Mouse (Mus musculus): ENCODE data around the gene Gm9936. TPM values are rescaled to one million over a fixed set of nuclear protein-coding genes. Genes with fewer than 3 reads are reported as not detected.

Gene Gm9936
- polyA plus RNA-seq, 1 experiment from 2014 or later, result 0.61 TPM

GRCm38 (mm10) chr5:114827427-114827826, 31.1 kb downstream of the Gm9936 start:
- no peak overlapping the region for H3K27ac ChIP-seq
- H3K4me3 ChIP-seq (replicated peaks), result no peak overlapping the region
- peaks cover 5% of the 10 kb centered on the region for H3K4me1 ChIP-seq
- ATAC-seq (ENCODE audit: low FRiP score), result no peak
- 95% methylated on average over 12 of the region's 12 CpGs for WGBS
- no peaks in the 10 kb centered on the region for H3K27me3 ChIP-seq
- no peak overlapping the region for H3K4me2 ChIP-seq
- no peaks in the 10 kb centered on the region for H3K36me3 ChIP-seq (replicated peaks)
- no peaks in the 10 kb centered on the region for H3K9me3 ChIP-seq
- no peak overlapping the region for H3K9ac ChIP-seq

DNA sequence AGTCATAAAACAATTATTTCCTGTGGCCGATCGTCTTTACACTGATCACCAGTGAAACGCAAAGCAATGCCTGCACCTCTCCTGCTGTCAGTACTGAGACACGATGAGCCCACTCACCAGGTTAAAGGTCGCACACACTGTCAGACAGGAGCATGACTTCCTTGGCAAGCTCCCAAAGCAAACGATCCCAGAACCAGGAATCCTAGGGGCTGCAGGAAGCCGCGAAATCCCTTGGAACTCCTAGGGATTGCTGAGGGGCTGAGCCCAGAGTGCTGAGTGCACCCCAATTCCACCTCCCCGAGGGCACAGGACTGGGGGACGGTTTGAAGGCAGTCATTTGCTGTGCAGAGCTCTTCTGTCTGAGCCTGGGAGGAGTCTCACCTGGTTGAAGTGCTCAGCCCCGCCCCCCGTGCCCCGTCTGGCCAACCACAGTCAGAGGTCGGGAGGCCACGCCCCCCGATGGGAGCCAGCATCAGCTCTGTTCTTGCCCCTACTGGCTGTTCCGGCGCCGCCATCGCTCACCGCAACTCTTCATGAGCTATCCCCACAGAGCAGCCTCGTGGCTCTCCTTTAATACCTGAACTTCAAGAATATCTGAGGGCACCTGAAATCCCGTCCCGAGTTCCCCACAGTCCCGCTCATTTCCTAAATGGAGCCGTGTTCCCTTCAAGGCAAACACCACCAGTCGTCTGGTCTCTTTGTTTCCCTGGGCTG, 32.3 kb downstream of the Gm9936 start:
- Histone ChIP-seq H3K4me2 (peak overlapping the region; percentile 56), H3K36me3 (replicated peaks) (peaks cover 8% of the 10 kb centered on the region; the same call in 1 of the 2 replicates), H3K4me1 (peaks cover 8% of the 10 kb centered on the region), H3K9me3 (no peaks in the 10 kb centered on the region), H3K27me3 (no peaks in the 10 kb centered on the region), H3K27ac (0 out of 2 replicates have a peak overlapping the region, but pooled peaks have one; percentile 32), H3K9ac (peak overlapping the region; percentile 55), H3K4me3 (replicated peaks) (peak overlapping the region; percentile 36)
- WGBS, result 10% methylated on average over 27 of the region's 27 CpGs
- ATAC-seq (ENCODE audit: low FRiP score), result peak; percentile 68

- H3K9ac ChIP-seq, result no peak overlapping the region
- peak; percentile 21; the same call in 1 of the 2 replicates for ATAC-seq (ENCODE audit: low FRiP score)
- no peaks in the 10 kb centered on the region for H3K27me3 ChIP-seq
- H3K4me1 ChIP-seq, result peaks cover 8% of the 10 kb centered on the region
- H3K9me3 ChIP-seq, result no peaks in the 10 kb centered on the region
- H3K27ac ChIP-seq, result no peak overlapping the region
- H3K36me3 ChIP-seq (replicated peaks), result peaks cover 8% of the 10 kb centered on the region; the same call in 1 of the 2 replicates
- 17% methylated on average over 9 of the region's 9 CpGs for WGBS
- peak overlapping the region; percentile 31; the same call in 1 of the 2 replicates for H3K4me2 ChIP-seq
- 0 out of 2 replicates have a peak overlapping the region, but pooled peaks have one; percentile 7 for H3K4me3 ChIP-seq (replicated peaks)
These were observed 34.3 kb downstream of the Gm9936 start for GRCm38 (mm10) chr5:114824197-114824596.

GRCm38 (mm10) chr5:114822796-114823688, 35.4 kb downstream of the Gm9936 start, which contains the start of gene 1500011B03Rik:
TSS of gene 1500011B03Rik (minus strand) at chr5:114823468.
- WGBS, result 8% methylated on average over 52 of the region's 53 CpGs
- Histone ChIP-seq H3K4me1 (peaks cover 8% of the 10 kb centered on the region), H3K4me2 (peak within 1 kb of the TSS; percentile 54), H3K4me3 (replicated peaks) (peak within 1 kb of the TSS; percentile 86), H3K9ac (peak within 1 kb of the TSS; percentile 86), H3K9me3 (no peaks in the 10 kb centered on the region), H3K27ac (peak within 1 kb of the TSS; percentile 85), H3K27me3 (no peaks in the 10 kb centered on the region), H3K36me3 (replicated peaks) (peaks cover 8% of the 10 kb centered on the region; the same call in 1 of the 2 replicates)
- ATAC-seq (ENCODE audit: low FRiP score), result peak; percentile 82

GRCm38 (mm10) chr5:114818124-114818523, 40.4 kb downstream of the Gm9936 start:
- H3K27me3 ChIP-seq, result no peaks in the 10 kb centered on the region
- no peak overlapping the region for H3K27ac ChIP-seq
- 76% methylated on average over 11 of the region's 11 CpGs for WGBS
- H3K4me1 ChIP-seq, result peaks cover 5% of the 10 kb centered on the region; the same call in 1 of the 2 replicates
- no peak overlapping the region for H3K4me2 ChIP-seq
- H3K9ac ChIP-seq, result no peak overlapping the region
- H3K36me3 ChIP-seq (replicated peaks), result peaks cover 8% of the 10 kb centered on the region; the same call in 1 of the 2 replicates
- no peak overlapping the region for H3K4me3 ChIP-seq (replicated peaks)
- no peaks in the 10 kb centered on the region for H3K9me3 ChIP-seq
- no peak for ATAC-seq (ENCODE audit: low FRiP score)

DNA sequence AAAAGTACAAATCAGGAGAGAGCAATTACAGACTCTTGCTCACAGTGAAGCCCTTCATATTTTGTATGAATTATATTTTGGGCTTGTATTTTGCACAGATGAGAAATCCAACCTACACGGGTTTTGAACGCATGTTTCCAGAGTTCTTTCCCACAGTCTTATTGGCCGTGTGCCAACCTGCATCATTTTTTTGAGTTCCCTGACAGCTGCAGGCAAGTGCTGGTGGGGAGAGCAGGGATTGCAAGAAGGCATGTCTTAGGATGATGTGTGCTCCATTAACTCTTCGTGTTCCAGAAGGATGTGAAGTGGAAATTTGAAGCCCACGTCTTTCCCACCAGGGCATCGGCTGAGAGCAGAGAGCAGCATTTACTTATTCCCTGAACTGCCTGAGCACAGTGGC, 41.9 kb downstream of the Gm9936 start:
- no peak for ATAC-seq (ENCODE audit: low FRiP score)
- WGBS, result 71% methylated on average over 6 of the region's 6 CpGs

DNA sequence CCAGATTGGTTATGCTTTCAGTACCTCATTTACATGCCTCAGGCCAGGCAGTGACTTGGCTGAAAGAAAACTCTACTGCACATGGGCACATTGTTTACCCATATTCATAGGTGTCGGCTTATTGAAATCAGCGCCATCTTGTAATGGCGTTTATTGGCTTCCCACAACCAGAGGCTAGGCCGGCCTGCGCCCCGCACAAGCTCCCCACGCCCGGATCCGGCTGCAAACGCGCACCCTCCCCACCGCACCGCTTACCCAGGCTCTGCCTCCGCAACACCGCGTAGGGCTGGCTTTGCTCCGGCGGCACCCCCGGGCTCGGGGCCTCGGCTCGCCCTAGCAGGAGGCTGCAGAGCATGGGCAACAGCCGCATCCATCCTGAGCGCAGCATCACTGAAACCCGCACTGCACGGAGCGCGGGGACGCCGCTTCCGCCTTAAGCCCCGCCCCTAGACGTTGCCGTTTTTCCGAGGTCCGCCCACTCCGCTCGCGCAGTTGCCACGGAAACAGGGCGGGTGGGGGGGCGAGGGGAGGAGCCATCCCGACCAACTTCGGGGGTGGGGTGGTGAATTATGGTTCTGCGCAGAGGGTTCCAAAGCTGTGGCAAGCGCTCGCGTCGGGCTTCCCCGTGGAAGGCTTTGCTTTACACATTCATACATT, 44.8 kb downstream of the Gm9936 start:
- peak overlapping the region; percentile 95 for H3K27ac ChIP-seq
- H3K4me3 ChIP-seq (replicated peaks), result peak overlapping the region; percentile 91
- under 1% methylated on average over 46 of the region's 50 CpGs for WGBS
- H3K9me3 ChIP-seq, result no peaks in the 10 kb centered on the region
- H3K4me2 ChIP-seq, result peak overlapping the region; percentile 55
- H3K27me3 ChIP-seq, result no peaks in the 10 kb centered on the region
- peak overlapping the region; percentile 85 for H3K9ac ChIP-seq
- H3K36me3 ChIP-seq (replicated peaks), result peaks cover 21% of the 10 kb centered on the region
- H3K4me1 ChIP-seq, result peaks cover 18% of the 10 kb centered on the region
- peak; percentile 98 for ATAC-seq (ENCODE audit: low FRiP score)

More for the DNA sequence above, 41.9 kb downstream of the Gm9936 start:
- Histone ChIP-seq H3K9ac (no peak overlapping the region), H3K27ac (no peak overlapping the region), H3K4me3 (replicated peaks) (no peak overlapping the region), H3K4me1 (peaks cover 10% of the 10 kb centered on the region), H3K36me3 (replicated peaks) (peaks cover 2% of the 10 kb centered on the region; the same call in 1 of the 2 replicates), H3K9me3 (no peaks in the 10 kb centered on the region), H3K4me2 (no peak overlapping the region), H3K27me3 (no peaks in the 10 kb centered on the region)

- H3K4me1 ChIP-seq, result peaks cover 23% of the 10 kb centered on the region
These were observed 48.7 kb downstream of the Gm9936 start for GRCm38 (mm10) chr5:114809826-114810225.

GRCm38 (mm10) chr5:114809181-114809756, 49.2 kb downstream of the Gm9936 start:
- no peak overlapping the region for H3K4me3 ChIP-seq (replicated peaks)
- H3K4me2 ChIP-seq, result no peak overlapping the region
- H3K9me3 ChIP-seq, result no peaks in the 10 kb centered on the region
- H3K27ac ChIP-seq, result no peak overlapping the region
- WGBS, result 87% methylated on average over 10 of the region's 10 CpGs
- H3K27me3 ChIP-seq, result no peaks in the 10 kb centered on the region
- peaks cover 63% of the 10 kb centered on the region for H3K36me3 ChIP-seq (replicated peaks)
- H3K4me1 ChIP-seq, result peaks cover 24% of the 10 kb centered on the region
- no peak for ATAC-seq (ENCODE audit: low FRiP score)
- H3K9ac ChIP-seq, result no peak overlapping the region

More at GRCm38 (mm10) chr5:114809826-114810225, 48.7 kb downstream of the Gm9936 start:
- Histone ChIP-seq H3K9me3 (no peaks in the 10 kb centered on the region), H3K27ac (no peak overlapping the region), H3K4me2 (no peak overlapping the region), H3K36me3 (replicated peaks) (peaks cover 57% of the 10 kb centered on the region), H3K4me3 (replicated peaks) (no peak overlapping the region), H3K27me3 (no peaks in the 10 kb centered on the region), H3K9ac (no peak overlapping the region)
- ATAC-seq (ENCODE audit: low FRiP score), result no peak
- 93% methylated on average over 5 of the region's 5 CpGs for WGBS

GRCm38 (mm10) chr5:114808385-114808784, 50.1 kb downstream of the Gm9936 start:
- no peak overlapping the region for H3K27ac ChIP-seq
- H3K4me2 ChIP-seq, result no peak overlapping the region
- ATAC-seq (ENCODE audit: low FRiP score), result no peak
- H3K9me3 ChIP-seq, result no peaks in the 10 kb centered on the region
- no peak overlapping the region for H3K4me3 ChIP-seq (replicated peaks)
- peaks cover 72% of the 10 kb centered on the region for H3K36me3 ChIP-seq (replicated peaks)
- no peak overlapping the region for H3K9ac ChIP-seq
- peaks cover 24% of the 10 kb centered on the region for H3K4me1 ChIP-seq
- WGBS, result 90% methylated on average over 8 of the region's 8 CpGs
- no peaks in the 10 kb centered on the region for H3K27me3 ChIP-seq

GRCm38 (mm10) chr5:114807893-114808292, 50.6 kb downstream of the Gm9936 start:
- H3K36me3 ChIP-seq (replicated peaks), result peaks cover 77% of the 10 kb centered on the region
- H3K9me3 ChIP-seq, result no peaks in the 10 kb centered on the region
- WGBS, result 72% methylated on average over 6 of the region's 6 CpGs
- 0 out of 2 replicates have a peak overlapping the region, but pooled peaks have one; percentile 2 for H3K27ac ChIP-seq
- peaks cover 24% of the 10 kb centered on the region for H3K4me1 ChIP-seq
- H3K27me3 ChIP-seq, result no peaks in the 10 kb centered on the region
- no peak overlapping the region for H3K4me2 ChIP-seq
- ATAC-seq (ENCODE audit: low FRiP score), result no peak
- no peak overlapping the region for H3K4me3 ChIP-seq (replicated peaks)
- no peak overlapping the region for H3K9ac ChIP-seq

All from forebrain, embryonic 12.5 days (tissue).